Mouse (Mus musculus): Measurements from ENCODE around the gene Rab3ip. TPM values are rescaled to one million over a fixed set of nuclear protein-coding genes. Genes with fewer than 3 reads are reported as not detected.

Gene Rab3ip
- polyA plus RNA-seq, 1 experiment from 2014 or later = 29.5 TPM

- no peak overlapping the region for H3K27ac ChIP-seq (ENCODE audit: low read length)
- no peak overlapping the region for H3K9ac ChIP-seq (replicated peaks; ENCODE audit: low read depth)
- H3K36me3 ChIP-seq (ENCODE audit: insufficient read depth, low read length) = no peaks in the 10 kb centered on the region
- H3K27me3 ChIP-seq (replicated peaks; ENCODE audit: insufficient read depth, low read length) = no peaks in the 10 kb centered on the region
- ATAC-seq (no peak), DNase-seq (ENCODE audit: low spot score) (peak; percentile 61)
- H3K4me1 ChIP-seq (ENCODE audit: insufficient read depth, low read depth, low read length) = no peaks in the 10 kb centered on the region
- H3K4me2 ChIP-seq (replicated peaks; ENCODE audit: low read depth, low read length) = no peak overlapping the region
- no peak overlapping the region for H3K4me3 ChIP-seq (ENCODE audit: low read depth, low read length)
- 11% methylated on average over 3 of the region's 3 CpGs for WGBS
- no peaks in the 10 kb centered on the region for H3K9me3 ChIP-seq (ENCODE audit: low read length)
- TF ChIP-seq EP300 (IDR thresholded peaks at IDR 0.05) (no peak), CTCF (IDR thresholded peaks at IDR 0.05) (peak; percentile 78)
Observed at GRCm38 (mm10) chr10:116893753-116894152, 56.8 kb downstream of the Rab3ip start.

GRCm38 (mm10) chr10:116890587-116890986, 60.0 kb downstream of the Rab3ip start:
- ATAC-seq (no peak), DNase-seq (ENCODE audit: low spot score) (no peak)
- Histone ChIP-seq H3K4me1 (ENCODE audit: insufficient read depth, low read depth, low read length) (no peaks in the 10 kb centered on the region), H3K36me3 (ENCODE audit: insufficient read depth, low read length) (no peaks in the 10 kb centered on the region), H3K9ac (replicated peaks; ENCODE audit: low read depth) (no peak overlapping the region), H3K9me3 (ENCODE audit: low read length) (no peaks in the 10 kb centered on the region), H3K27me3 (replicated peaks; ENCODE audit: insufficient read depth, low read length) (no peaks in the 10 kb centered on the region), H3K4me2 (replicated peaks; ENCODE audit: low read depth, low read length) (no peak overlapping the region), H3K27ac (ENCODE audit: low read length) (no peak overlapping the region), H3K4me3 (ENCODE audit: low read depth, low read length) (no peak overlapping the region)
- 50% methylated on average over 5 of the region's 5 CpGs for WGBS
- TF ChIP-seq CTCF (IDR thresholded peaks at IDR 0.05) (no peak), EP300 (IDR thresholded peaks at IDR 0.05) (no peak)

- WGBS = 60% methylated on average over 3 of the region's 3 CpGs
- ATAC-seq = no peak
Observed at GRCm38 (mm10) chr10:116884552-116884951, 66.0 kb downstream of the Rab3ip start.

GRCm38 (mm10) chr10:116883531-116883930, 67.0 kb downstream of the Rab3ip start:
- no peak for TF ChIP-seq CTCF (IDR thresholded peaks at IDR 0.05)
- no peak for TF ChIP-seq EP300 (IDR thresholded peaks at IDR 0.05)
- H3K9me3 ChIP-seq (ENCODE audit: low read length) = no peaks in the 10 kb centered on the region
- no peaks in the 10 kb centered on the region for H3K4me1 ChIP-seq (ENCODE audit: insufficient read depth, low read depth, low read length)
- no peak overlapping the region for H3K27ac ChIP-seq (ENCODE audit: low read length)
- H3K9ac ChIP-seq (replicated peaks; ENCODE audit: low read depth) = no peak overlapping the region
- no peaks in the 10 kb centered on the region for H3K27me3 ChIP-seq (replicated peaks; ENCODE audit: insufficient read depth, low read length)
- DNase-seq (ENCODE audit: low spot score) (peak; percentile 8), ATAC-seq (no peak)
- no peak overlapping the region for H3K4me3 ChIP-seq (ENCODE audit: low read depth, low read length)
- 41% methylated on average over 5 of the region's 5 CpGs for WGBS
- H3K36me3 ChIP-seq (ENCODE audit: insufficient read depth, low read length) = no peaks in the 10 kb centered on the region
- no peak overlapping the region for H3K4me2 ChIP-seq (replicated peaks; ENCODE audit: low read depth, low read length)

More at GRCm38 (mm10) chr10:116884552-116884951, 66.0 kb downstream of the Rab3ip start:
- H3K27me3 ChIP-seq (replicated peaks; ENCODE audit: insufficient read depth, low read length) = no peaks in the 10 kb centered on the region
- no peak overlapping the region for H3K27ac ChIP-seq (ENCODE audit: low read length)
- TF ChIP-seq CTCF (IDR thresholded peaks at IDR 0.05) (no peak), EP300 (IDR thresholded peaks at IDR 0.05) (no peak)
- H3K4me2 ChIP-seq (replicated peaks; ENCODE audit: low read depth, low read length) = no peak overlapping the region
- H3K9me3 ChIP-seq (ENCODE audit: low read length) = no peaks in the 10 kb centered on the region
- H3K36me3 ChIP-seq (ENCODE audit: insufficient read depth, low read length) = no peaks in the 10 kb centered on the region
- no peaks in the 10 kb centered on the region for H3K4me1 ChIP-seq (ENCODE audit: insufficient read depth, low read depth, low read length)
- H3K9ac ChIP-seq (replicated peaks; ENCODE audit: low read depth) = no peak overlapping the region
- DNase-seq (ENCODE audit: low spot score) = no peak
- no peak overlapping the region for H3K4me3 ChIP-seq (ENCODE audit: low read depth, low read length)

- Histone ChIP-seq H3K4me2 (replicated peaks; ENCODE audit: low read depth, low read length) (no peak overlapping the region), H3K27ac (ENCODE audit: low read length) (no peak overlapping the region), H3K27me3 (replicated peaks; ENCODE audit: insufficient read depth, low read length) (no peaks in the 10 kb centered on the region), H3K9me3 (ENCODE audit: low read length) (no peaks in the 10 kb centered on the region), H3K9ac (replicated peaks; ENCODE audit: low read depth) (no peak overlapping the region), H3K4me1 (ENCODE audit: insufficient read depth, low read depth, low read length) (no peaks in the 10 kb centered on the region), H3K36me3 (ENCODE audit: insufficient read depth, low read length) (no peaks in the 10 kb centered on the region), H3K4me3 (ENCODE audit: low read depth, low read length) (no peak overlapping the region)
- 75% methylated on average over 4 of the region's 4 CpGs for WGBS
- no peak for DNase-seq (ENCODE audit: low spot score)
- ATAC-seq = no peak
- TF ChIP-seq EP300 (IDR thresholded peaks at IDR 0.05) (no peak), CTCF (IDR thresholded peaks at IDR 0.05) (no peak)
Observed at GRCm38 (mm10) chr10:116877436-116877835, 73.1 kb downstream of the Rab3ip start.

- no peaks in the 10 kb centered on the region for H3K4me1 ChIP-seq (ENCODE audit: insufficient read depth, low read depth, low read length)
- no peak overlapping the region for H3K27ac ChIP-seq (ENCODE audit: low read length)
- WGBS = 51% methylated on average over 9 of the region's 9 CpGs
- H3K27me3 ChIP-seq (replicated peaks; ENCODE audit: insufficient read depth, low read length) = no peaks in the 10 kb centered on the region
- H3K36me3 ChIP-seq (ENCODE audit: insufficient read depth, low read length) = no peaks in the 10 kb centered on the region
- DNase-seq (ENCODE audit: low spot score) (no peak), ATAC-seq (no peak)
- no peaks in the 10 kb centered on the region for H3K9me3 ChIP-seq (ENCODE audit: low read length)
- no peak for TF ChIP-seq EP300 (IDR thresholded peaks at IDR 0.05)
- TF ChIP-seq CTCF (IDR thresholded peaks at IDR 0.05) = no peak
- no peak overlapping the region for H3K4me2 ChIP-seq (replicated peaks; ENCODE audit: low read depth, low read length)
- H3K4me3 ChIP-seq (ENCODE audit: low read depth, low read length) = no peak overlapping the region
- no peak overlapping the region for H3K9ac ChIP-seq (replicated peaks; ENCODE audit: low read depth)
Observed at GRCm38 (mm10) chr10:116874490-116874889, 76.1 kb downstream of the Rab3ip start.

GRCm38 (mm10) chr10:116872016-116872410, 78.6 kb downstream of the Rab3ip start:
- Histone ChIP-seq H3K36me3 (ENCODE audit: insufficient read depth, low read length) (no peaks in the 10 kb centered on the region), H3K4me2 (replicated peaks; ENCODE audit: low read depth, low read length) (no peak overlapping the region), H3K27ac (ENCODE audit: low read length) (no peak overlapping the region), H3K4me1 (ENCODE audit: insufficient read depth, low read depth, low read length) (no peaks in the 10 kb centered on the region), H3K9me3 (ENCODE audit: low read length) (no peaks in the 10 kb centered on the region), H3K27me3 (replicated peaks; ENCODE audit: insufficient read depth, low read length) (no peaks in the 10 kb centered on the region), H3K4me3 (ENCODE audit: low read depth, low read length) (no peak overlapping the region), H3K9ac (replicated peaks; ENCODE audit: low read depth) (no peak overlapping the region)
- WGBS = 63% methylated on average over 14 of the region's 14 CpGs
- ATAC-seq (no peak), DNase-seq (ENCODE audit: low spot score) (no peak)
- no peak for TF ChIP-seq CTCF (IDR thresholded peaks at IDR 0.05)
- no peak for TF ChIP-seq EP300 (IDR thresholded peaks at IDR 0.05)
